Mouse (Mus musculus): ENCODE results near the gene Ergic3. TPM values are rescaled to one million over a fixed set of nuclear protein-coding genes. Genes with fewer than 3 reads are reported as not detected.
A peak's percentile ranks its signal among the peaks of the same experiment; 100 is the strongest.

Ergic3 gene
- total and polyA plus RNA-seq, 2 experiments from 2014 or later, result 253 to 445 TPM

DNA sequence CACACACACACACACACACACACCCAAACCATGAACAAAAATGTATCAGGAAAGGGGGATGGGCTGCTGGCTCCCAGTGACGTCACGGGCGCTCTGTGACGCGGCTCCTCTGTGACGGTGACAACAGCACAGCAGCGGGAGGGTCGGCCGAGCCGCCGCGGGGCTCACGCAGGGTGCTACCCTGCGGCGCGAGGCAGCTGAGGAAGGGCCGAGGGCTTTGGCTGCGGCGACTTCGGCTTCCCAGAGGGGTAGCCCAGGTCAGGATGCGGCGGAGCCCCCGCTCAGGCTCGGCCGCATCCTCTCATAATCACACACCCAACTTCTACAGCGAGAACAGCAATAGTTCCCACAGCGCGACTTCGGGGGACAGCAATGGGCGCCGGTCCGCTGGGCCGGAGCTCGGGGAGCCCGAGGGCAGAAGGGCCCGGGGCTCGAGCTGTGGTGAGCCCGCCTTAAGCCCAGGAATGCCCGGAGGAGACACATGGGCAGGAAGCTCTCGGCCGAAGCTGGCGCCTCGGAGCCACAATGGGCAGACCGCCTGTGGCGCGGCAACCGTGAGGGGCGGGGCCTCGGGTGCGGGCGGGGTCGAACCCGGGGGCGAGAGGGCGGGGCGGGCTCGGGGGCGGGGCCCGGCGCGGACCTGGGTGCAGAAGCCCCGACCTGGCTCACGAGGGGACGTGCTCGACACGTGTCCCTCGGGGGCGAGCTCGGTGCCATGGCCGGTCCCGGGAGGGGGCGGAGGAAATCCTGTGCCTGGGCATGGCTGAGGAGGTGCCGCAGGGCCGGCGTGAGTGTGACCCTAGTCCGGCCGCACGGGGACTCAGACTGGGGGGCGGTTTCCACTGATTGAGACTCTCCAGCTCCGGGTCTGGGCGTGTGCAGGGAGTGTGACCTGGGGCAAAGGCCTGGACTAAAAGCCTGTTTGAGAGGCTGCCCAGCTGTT is 57.5 kb downstream of the Ergic3 start, which contains the start of gene Spag4:
Gene Spag4, plus strand, starts transcription at position 77 of the 943 bp plus-strand sequence.
- ATAC-seq, result peak; percentile 92
- peaks cover 5% of the 10 kb centered on the region; the same call in 1 of the 2 replicates for H3K4me1 ChIP-seq (ENCODE audit: insufficient read depth)
- under 1% methylated on average over 69 of the region's 81 CpGs for WGBS
- no peaks in the 10 kb centered on the region for H3K9me3 ChIP-seq (ENCODE audit: low read length)
- peak within 1 kb of the TSS; percentile 79 for H3K9ac ChIP-seq
- peak within 1 kb of the TSS; percentile 57 for H3K4me3 ChIP-seq (ENCODE audit: low read depth, low read length)
- no peaks in the 10 kb centered on the region for H3K27me3 ChIP-seq (ENCODE audit: insufficient read depth, low read length)
- H3K4me2 ChIP-seq (ENCODE audit: low read depth), result peak within 1 kb of the TSS; percentile 97
- DNase-seq, result peak; percentile 83
- peak within 1 kb of the TSS; percentile 79 for H3K27ac ChIP-seq (ENCODE audit: low read depth, low read length)
- no peak for TF ChIP-seq CTCF (IDR thresholded peaks at IDR 0.05; ENCODE audit: low read depth)
- peaks cover 19% of the 10 kb centered on the region; the same call in 1 of the 2 replicates for H3K36me3 ChIP-seq (ENCODE audit: insufficient read depth)

DNA sequence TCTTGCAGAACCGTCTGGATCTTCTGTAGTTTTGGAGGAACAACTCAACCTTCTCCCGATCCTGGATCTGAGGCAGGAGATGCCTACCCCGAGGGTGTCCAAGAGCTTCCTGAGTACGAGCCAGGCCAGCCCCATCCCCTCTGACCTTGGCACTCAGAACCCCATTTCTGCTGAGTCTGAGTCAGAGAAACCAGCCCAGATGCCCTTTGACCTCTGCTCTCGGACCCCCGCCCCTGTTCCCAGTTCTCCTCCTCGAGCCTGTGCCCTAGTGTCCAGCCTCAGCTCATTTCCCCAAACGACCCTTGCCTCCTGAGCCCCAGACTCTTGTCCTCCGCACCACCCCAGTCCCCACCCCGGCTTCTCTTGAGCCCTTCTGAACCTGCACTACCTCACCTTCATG is 58.3 kb downstream of the Ergic3 start:
- peak overlapping the region; percentile 79 for H3K9ac ChIP-seq
- ATAC-seq, result no peak; the same call in 1 of the 2 replicates
- H3K27me3 ChIP-seq (ENCODE audit: insufficient read depth, low read length), result no peaks in the 10 kb centered on the region
- no peak for TF ChIP-seq CTCF (IDR thresholded peaks at IDR 0.05; ENCODE audit: low read depth)
- WGBS, result 33% methylated on average over 10 of the region's 10 CpGs
- H3K4me3 ChIP-seq (ENCODE audit: low read depth, low read length), result peak overlapping the region; percentile 57
- peaks cover 5% of the 10 kb centered on the region; the same call in 1 of the 2 replicates for H3K4me1 ChIP-seq (ENCODE audit: insufficient read depth)
- peaks cover 19% of the 10 kb centered on the region; the same call in 1 of the 2 replicates for H3K36me3 ChIP-seq (ENCODE audit: insufficient read depth)
- H3K27ac ChIP-seq (ENCODE audit: low read depth, low read length), result no peak overlapping the region
- no peak for DNase-seq
- H3K4me2 ChIP-seq (ENCODE audit: low read depth), result peak overlapping the region; percentile 97
- no peaks in the 10 kb centered on the region for H3K9me3 ChIP-seq (ENCODE audit: low read length)

Other genes starting within 250 kb of the Ergic3 start
- 124 and 128 TPM in 2 replicates for gene Mmp24, start 232.7 kb upstream of the Ergic3 start, total RNA-seq (2014; rRNA removed)
- gene Mmp24, start 232.7 kb upstream of the Ergic3 start, polyA plus RNA-seq (2015; fragmentation: Nextera tagmentation; extraction: Ambion mirVana), result 15.5 and 17.0 TPM in 2 replicates
- 26.4 and 31.4 TPM in 2 replicates for gene BC029722, start 188.6 kb upstream of the Ergic3 start, total RNA-seq (2014; rRNA removed)
- 53.4 and 55.5 TPM in 2 replicates for gene BC029722, start 188.6 kb upstream of the Ergic3 start, polyA plus RNA-seq (2015; fragmentation: Nextera tagmentation; extraction: Ambion mirVana)
- gene Eif6, start 181.1 kb upstream of the Ergic3 start, total RNA-seq (2014; rRNA removed), result 91.9 and 99.3 TPM in 2 replicates
- 145 and 171 TPM in 2 replicates for gene Eif6, start 181.1 kb upstream of the Ergic3 start, polyA plus RNA-seq (2015; fragmentation: Nextera tagmentation; extraction: Ambion mirVana)
- gene Fam83c, start 173.2 kb upstream of the Ergic3 start, total RNA-seq (2014; rRNA removed), result not detected in 2 replicates
- gene Fam83c, start 173.2 kb upstream of the Ergic3 start, polyA plus RNA-seq (2015; fragmentation: Nextera tagmentation; extraction: Ambion mirVana), result 0.06 and 0.12 TPM in 2 replicates
- gene Uqcc1, start 77.7 kb upstream of the Ergic3 start, total RNA-seq (2014; rRNA removed), result 43.5 and 67.7 TPM in 2 replicates
- gene Uqcc1, start 77.7 kb upstream of the Ergic3 start, polyA plus RNA-seq (2015; fragmentation: Nextera tagmentation; extraction: Ambion mirVana), result 55.9 and 63.0 TPM in 2 replicates
- gene Gm15557, start 67.3 kb upstream of the Ergic3 start, total RNA-seq (2014; rRNA removed), result not detected in 2 replicates
- gene Gm15557, start 67.3 kb upstream of the Ergic3 start, polyA plus RNA-seq (2015; fragmentation: Nextera tagmentation; extraction: Ambion mirVana), result not detected in 2 replicates
- gene Gdf5, start 62.7 kb upstream of the Ergic3 start, total RNA-seq (2014; rRNA removed), result 3.9 TPM in 2 replicates
- gene Gdf5, start 62.7 kb upstream of the Ergic3 start, polyA plus RNA-seq (2015; fragmentation: Nextera tagmentation; extraction: Ambion mirVana), result 3.7 and 3.8 TPM in 2 replicates
- gene Cep250, start 51.6 kb upstream of the Ergic3 start, total RNA-seq (2014; rRNA removed), result 17.2 and 18.7 TPM in 2 replicates
- gene Cep250, start 51.6 kb upstream of the Ergic3 start, polyA plus RNA-seq (2015; fragmentation: Nextera tagmentation; extraction: Ambion mirVana), result 4.9 and 8.6 TPM in 2 replicates
- 1.0 and 1.1 TPM in 2 replicates for gene 6430550D23Rik, start 68 bp upstream of the Ergic3 start, total RNA-seq (2014; rRNA removed)
- gene 6430550D23Rik, start 68 bp upstream of the Ergic3 start, polyA plus RNA-seq (2015; fragmentation: Nextera tagmentation; extraction: Ambion mirVana), result 0.57 and 1.1 TPM in 2 replicates
- gene Fer1l4, start 44.9 kb downstream of the Ergic3 start, total RNA-seq (2014; rRNA removed), result 0.19 TPM in 1 of 2 replicates, not detected in the other
- gene Fer1l4, start 44.9 kb downstream of the Ergic3 start, polyA plus RNA-seq (2015; fragmentation: Nextera tagmentation; extraction: Ambion mirVana), result not detected in 2 replicates
- 7.1 and 7.2 TPM in 2 replicates for gene Spag4, start 57.1 kb downstream of the Ergic3 start, total RNA-seq (2014; rRNA removed)
- gene Spag4, start 57.1 kb downstream of the Ergic3 start, polyA plus RNA-seq (2015; fragmentation: Nextera tagmentation; extraction: Ambion mirVana), result 5.0 and 5.5 TPM in 2 replicates
- 29.5 and 30.4 TPM in 2 replicates for gene Cpne1, start 103.9 kb downstream of the Ergic3 start, total RNA-seq (2014; rRNA removed)
- gene Cpne1, start 103.9 kb downstream of the Ergic3 start, polyA plus RNA-seq (2015; fragmentation: Nextera tagmentation; extraction: Ambion mirVana), result 5.1 and 13.2 TPM in 2 replicates
- 28.6 and 31.6 TPM in 2 replicates for gene Rbm12, start 103.9 kb downstream of the Ergic3 start, total RNA-seq (2014; rRNA removed)
- 17.7 and 19.4 TPM in 2 replicates for gene Rbm12, start 103.9 kb downstream of the Ergic3 start, polyA plus RNA-seq (2015; fragmentation: Nextera tagmentation; extraction: Ambion mirVana)
- gene Gm28036, start 119.0 kb downstream of the Ergic3 start, total RNA-seq (2014; rRNA removed), result 14.4 and 20.5 TPM in 2 replicates
- gene Gm28036, start 119.0 kb downstream of the Ergic3 start, polyA plus RNA-seq (2015; fragmentation: Nextera tagmentation; extraction: Ambion mirVana), result 8.6 and 13.0 TPM in 2 replicates
- gene Romo1, start 136.0 kb downstream of the Ergic3 start, total RNA-seq (2014; rRNA removed), result 91.3 and 132 TPM in 2 replicates
- gene Romo1, start 136.0 kb downstream of the Ergic3 start, polyA plus RNA-seq (2015; fragmentation: Nextera tagmentation; extraction: Ambion mirVana), result 529 and 662 TPM in 2 replicates
- 41.9 and 42.7 TPM in 2 replicates for gene Nfs1, start 136.1 kb downstream of the Ergic3 start, total RNA-seq (2014; rRNA removed)
- gene Nfs1, start 136.1 kb downstream of the Ergic3 start, polyA plus RNA-seq (2015; fragmentation: Nextera tagmentation; extraction: Ambion mirVana), result 41.2 and 48.6 TPM in 2 replicates
- gene Rbm39, start 172.2 kb downstream of the Ergic3 start, total RNA-seq (2014; rRNA removed), result 332 and 415 TPM in 2 replicates
- gene Rbm39, start 172.2 kb downstream of the Ergic3 start, polyA plus RNA-seq (2015; fragmentation: Nextera tagmentation; extraction: Ambion mirVana), result 412 and 413 TPM in 2 replicates
- 45.9 and 57.1 TPM in 2 replicates for gene Phf20, start 188.4 kb downstream of the Ergic3 start, total RNA-seq (2014; rRNA removed)
- 111 and 148 TPM in 2 replicates for gene Phf20, start 188.4 kb downstream of the Ergic3 start, polyA plus RNA-seq (2015; fragmentation: Nextera tagmentation; extraction: Ambion mirVana)

Measured in forebrain, postnatal 0 days (tissue).